Mouse (Mus musculus): ENCODE results near the gene Insm1.

Insm1 gene

DNA sequence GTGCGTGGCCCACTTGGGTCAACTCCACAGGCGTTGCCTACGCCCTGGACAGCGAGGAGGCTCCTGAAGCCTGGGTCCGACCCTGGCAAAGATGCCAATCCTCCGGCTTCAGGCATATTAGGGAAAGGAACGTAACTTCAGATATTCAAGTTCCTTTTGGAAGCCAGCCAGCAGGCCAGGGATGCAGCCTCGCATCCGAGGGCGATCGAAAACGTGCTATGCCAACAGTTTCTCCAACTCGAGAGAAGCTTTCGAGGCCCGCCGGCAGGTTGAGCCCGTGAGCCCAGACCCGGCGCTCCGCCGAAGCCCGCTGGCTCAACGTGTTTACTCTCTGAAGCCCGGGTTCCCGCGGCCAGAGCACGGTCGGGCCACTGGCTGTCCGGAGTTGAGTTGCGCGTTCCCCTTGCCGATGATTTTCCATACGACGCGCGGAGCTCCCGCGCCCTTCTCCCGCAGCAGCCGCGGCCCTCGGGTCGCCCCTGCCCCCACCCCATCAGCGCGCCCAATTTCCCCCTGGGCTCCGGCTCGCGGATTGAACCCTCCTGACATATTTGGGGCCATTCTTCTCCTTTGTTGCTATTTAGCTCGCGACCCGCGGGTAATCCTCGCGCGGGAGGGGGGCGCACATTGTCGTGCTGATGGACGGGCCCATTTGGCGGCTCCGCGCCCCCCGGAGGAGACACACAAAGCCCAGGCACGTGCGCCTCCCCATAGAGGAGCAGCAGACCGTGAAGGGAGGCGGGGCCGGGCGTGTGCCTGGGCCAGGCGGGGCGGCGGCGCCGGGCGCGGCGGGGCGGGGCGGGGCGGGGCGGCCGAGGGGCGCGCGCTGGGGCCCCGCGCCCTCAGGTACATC is at the start of gene Insm1:
Gene Insm1, plus strand, starts transcription at position 846 of the 853 bp plus-strand sequence.
- DNase-seq (ENCODE audit: low spot score): no peak

DNA sequence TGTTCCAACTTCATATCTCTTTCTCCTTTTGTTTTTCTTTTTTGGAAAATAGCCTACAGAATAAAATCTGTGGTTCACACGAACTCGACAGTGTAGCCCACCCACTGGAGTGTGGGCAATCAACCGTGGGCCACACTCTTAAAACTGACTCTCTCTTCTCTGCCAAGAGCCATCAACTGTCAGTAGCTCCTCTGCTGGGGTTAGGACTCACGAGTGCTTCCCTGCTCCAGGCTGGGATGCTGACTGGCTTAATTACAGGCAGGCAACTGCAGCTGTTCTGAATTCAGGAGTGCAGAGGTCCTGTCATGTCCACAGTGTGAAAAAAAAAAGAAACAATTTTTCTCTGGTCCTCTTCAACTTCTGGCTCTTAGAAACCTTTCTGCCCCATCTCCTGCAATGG is 49.6 kb upstream of the Insm1 start:
- DNase-seq (ENCODE audit: low spot score): no peak

- no peak for DNase-seq (ENCODE audit: low spot score)
Observed at GRCm38 (mm10) chr2:146174173-146174572, 47.5 kb upstream of the Insm1 start.

GRCm38 (mm10) chr2:146178718-146179117 is 43.0 kb upstream of the Insm1 start:
- no peak for DNase-seq (ENCODE audit: low spot score)

DNA sequence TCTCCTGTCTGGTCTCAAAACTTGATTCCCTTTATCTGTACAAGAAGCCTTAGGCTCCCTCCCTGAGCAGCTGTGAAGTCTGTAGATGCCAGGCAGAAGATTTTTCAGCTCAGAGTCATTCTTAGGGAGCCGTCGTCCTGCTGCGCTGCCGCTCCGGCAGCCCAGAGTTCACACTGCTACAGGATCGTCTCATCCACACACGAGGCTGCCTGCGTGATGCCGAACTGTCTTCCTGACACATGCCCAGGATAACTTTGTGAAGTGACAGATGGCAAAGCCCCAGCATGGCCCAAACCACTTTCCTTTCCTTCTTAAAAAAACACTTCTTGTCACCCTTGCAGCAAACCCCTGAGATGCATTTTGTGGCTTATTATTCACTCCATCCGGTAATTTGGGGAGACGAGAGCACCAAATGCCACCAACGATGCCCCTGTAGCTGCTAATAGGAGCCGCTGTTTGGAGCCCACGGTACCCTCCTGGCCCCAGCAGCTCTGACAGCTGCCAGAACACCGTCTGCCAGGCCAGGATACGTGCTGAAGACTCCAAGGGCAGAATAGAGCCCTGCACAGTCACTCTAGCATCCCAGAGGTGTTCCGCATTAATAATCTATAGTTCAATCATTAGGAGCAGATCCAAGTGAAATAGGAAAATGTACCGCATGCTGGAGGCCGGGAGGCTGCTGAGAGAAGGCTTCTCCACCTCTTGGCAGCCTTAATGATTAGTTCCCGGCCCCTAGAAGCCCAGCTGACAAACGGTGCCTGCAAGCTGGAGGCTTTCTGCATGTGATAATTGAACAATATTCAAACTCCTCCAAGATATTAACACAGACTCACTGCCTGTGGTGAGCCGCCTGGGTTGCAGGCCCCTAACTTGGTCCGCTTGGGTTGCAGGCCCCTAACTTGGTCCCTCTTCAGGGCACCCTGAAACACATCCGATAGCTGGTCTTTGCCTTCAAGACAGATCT is 37.6 kb upstream of the Insm1 start:
- no peak for DNase-seq (ENCODE audit: low spot score)

GRCm38 (mm10) chr2:146196126-146196525 is 25.6 kb upstream of the Insm1 start:
- no peak for DNase-seq (ENCODE audit: low spot score)

GRCm38 (mm10) chr2:146197947-146198346 is 23.8 kb upstream of the Insm1 start:
- DNase-seq (ENCODE audit: low spot score): no peak

DNA sequence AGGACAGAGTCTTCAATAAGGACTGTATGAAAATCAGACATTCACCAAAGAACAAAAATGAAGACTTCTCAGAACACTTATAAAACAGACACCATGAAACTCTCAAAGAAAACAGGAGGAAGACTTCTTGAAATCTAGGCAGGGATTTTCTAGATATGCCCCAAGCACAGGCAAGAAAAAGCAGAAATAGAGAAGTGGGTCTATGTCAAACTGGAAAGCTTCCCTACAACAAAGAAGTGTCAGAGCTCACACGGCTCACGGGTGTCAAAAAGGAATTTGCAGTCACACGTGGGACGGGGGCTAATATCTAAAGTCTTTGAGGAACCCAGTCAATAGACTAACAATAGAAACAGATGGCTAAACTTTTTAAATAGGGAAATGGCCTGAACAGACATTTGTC is 10.8 kb upstream of the Insm1 start:
- no peak for DNase-seq (ENCODE audit: low spot score)

DNA sequence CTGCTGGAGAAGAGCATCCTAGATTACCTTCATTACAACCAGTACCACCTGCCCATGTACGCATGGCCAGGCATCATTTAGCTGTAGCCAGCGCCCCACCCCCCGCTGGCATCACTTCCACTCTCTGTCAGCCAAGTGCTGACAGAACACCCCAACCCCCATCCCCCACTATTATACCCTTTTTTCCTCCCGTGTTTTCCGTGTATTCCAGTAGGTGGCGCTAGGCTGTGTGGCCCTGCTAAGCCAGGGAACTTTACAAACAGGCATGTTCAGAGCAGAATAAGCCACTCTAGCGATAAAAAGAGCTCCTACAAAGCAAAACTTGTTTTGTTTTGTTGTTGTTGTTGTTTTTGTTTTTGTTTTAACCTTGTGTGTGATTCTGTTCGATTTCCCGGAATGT is 7.0 kb upstream of the Insm1 start:
- DNase-seq (ENCODE audit: low spot score): peak; percentile 21

DNA sequence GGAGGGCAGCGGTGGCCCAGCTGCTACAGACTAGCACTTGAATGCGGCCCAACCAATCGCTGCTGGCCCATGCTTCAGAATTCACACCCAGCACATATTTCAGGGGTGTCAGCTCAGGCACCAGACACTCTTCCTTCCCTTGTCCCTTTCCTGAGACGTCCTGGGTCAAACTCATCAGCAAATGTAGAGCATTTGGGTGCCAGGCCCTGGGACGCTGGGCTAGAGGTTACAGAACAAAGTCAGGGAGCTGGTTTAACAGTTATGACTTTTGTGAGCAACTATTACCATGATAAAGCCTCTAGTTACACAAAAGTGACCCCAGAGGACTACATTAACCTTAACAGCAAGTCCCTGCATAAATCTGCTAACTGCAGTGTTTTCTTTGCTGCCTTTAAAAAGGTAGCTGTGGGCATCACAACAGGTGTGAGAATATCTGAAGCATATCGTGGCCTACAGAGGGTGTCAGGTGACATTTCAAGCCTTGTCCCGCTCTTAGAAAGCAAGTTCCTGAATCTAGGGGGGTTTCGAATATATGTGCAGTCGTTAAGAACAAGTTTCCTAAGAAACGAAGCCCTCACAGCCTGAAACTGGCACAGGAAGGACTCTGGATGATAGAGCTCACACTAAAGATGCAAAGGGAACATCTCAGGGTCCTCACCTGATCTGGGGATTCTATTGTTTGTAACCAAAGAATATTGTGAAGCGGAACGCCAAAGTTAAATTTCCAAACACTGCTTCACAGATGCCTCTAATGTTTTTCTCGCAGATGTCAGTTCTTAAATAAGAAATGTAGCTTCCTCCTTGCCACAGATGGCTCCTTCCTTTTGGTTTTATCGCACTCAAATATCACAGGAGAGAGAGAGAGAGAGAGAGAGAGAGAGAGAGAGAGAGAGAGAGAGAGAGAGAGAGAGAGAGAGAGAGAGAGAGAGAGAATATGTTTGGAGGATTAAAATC is 5.3 kb upstream of the Insm1 start:
- no peak for DNase-seq (ENCODE audit: low spot score)

DNA sequence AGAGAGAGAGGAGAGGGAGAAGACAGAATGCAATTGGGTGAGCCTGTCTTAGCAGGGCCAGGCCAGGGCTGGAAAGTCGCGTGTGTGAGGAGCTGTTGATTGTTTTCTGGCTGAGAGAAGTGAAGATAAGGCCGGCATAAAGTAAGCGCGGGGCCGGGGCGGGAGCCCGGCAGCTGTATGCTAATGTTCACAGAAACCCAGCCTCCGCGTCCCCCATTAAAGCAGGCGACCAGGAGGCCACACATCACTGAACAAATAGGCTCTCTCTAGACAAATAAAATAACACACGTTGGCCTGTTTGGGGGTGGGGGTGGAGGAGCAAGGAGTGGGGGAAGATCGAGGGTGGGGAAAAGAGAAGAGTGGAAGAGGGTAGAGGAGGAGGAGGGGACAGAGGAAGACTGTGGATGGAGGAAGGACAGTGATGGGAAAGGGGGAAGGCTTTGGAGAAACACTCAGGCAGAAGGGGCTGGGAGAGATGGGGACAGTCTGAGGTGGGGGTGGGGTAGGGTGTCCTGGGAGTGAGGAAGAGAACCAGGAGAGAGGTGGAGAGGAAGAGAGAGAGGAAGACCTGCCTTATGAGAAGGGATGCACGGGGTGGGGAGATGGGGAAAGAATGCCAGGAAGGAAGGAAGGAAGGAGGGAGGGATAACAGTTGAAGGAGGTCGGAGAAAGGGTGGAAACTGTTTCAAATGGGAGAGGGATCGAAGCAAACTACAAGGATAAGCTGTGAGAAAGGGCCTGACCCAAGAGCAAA is 4.3 kb upstream of the Insm1 start:
- no peak for DNase-seq (ENCODE audit: low spot score)

GRCm38 (mm10) chr2:146218161-146218691 is 3.5 kb upstream of the Insm1 start:
- no peak for DNase-seq (ENCODE audit: low spot score)

- no peak for DNase-seq (ENCODE audit: low spot score)
Observed at GRCm38 (mm10) chr2:146218881-146219535, 2.7 kb upstream of the Insm1 start.

DNA sequence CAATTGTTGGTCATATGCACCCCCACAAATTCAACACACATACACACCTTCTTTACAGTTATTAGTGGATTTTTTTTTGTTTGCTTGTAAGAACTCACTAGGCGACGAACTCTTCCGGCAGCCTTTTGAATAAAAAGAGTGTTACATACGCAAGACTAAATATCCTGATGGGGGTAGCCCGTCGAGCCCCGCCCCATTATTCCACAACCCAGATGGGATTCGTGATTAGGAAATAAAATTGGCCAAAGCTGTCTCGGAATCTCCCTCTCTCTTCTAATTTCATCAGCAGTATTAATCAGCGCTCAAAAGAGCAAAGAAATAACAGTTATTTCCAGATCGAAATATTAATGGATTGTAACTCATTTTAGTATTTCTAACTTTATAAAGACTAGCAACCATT is 1.9 kb upstream of the Insm1 start:
- DNase-seq (ENCODE audit: low spot score): no peak

GRCm38 (mm10) chr2:146220591-146221075 is 1.1 kb upstream of the Insm1 start:
- DNase-seq (ENCODE audit: low spot score): no peak

- no peak for DNase-seq (ENCODE audit: low spot score)
Observed at GRCm38 (mm10) chr2:146221929-146222278, 183 bp downstream of the Insm1 start.

- DNase-seq (ENCODE audit: low spot score): no peak
Observed at GRCm38 (mm10) chr2:146222279-146223175, 806 bp downstream of the Insm1 start.

- no peak for DNase-seq (ENCODE audit: low spot score)
Observed at GRCm38 (mm10) chr2:146223176-146223905, 1.6 kb downstream of the Insm1 start.
